Mouse (Mus musculus) B cell, adult 2 months (primary cell): ENCODE results near the gene Oip5.

Source experiments
- DNase-seq, 2 experiments: peaks; one replicate each; pipeline ENCODE4 v3.0.0; 2022

Gene Oip5

DNA sequence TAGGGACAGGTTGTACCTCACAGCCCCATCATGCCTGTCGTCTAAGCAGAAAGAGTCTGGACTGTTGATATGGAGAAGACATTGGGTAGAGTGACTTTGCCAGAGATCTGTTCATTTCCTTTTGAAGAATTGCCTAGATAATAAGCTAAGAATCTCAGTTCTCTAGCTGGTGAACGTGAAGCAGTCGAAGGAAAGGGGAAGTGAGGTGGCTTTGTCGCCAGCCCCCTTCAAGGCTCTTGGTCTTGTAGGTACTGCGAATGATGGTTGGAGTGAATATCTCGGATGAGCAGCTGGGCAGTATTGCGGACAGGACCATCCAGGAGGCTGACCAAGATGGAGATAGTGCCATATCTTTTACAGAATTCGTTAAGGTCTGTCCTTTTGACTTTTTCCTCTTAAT lies 34.0 kb downstream of the Oip5 start:
- no peak for DNase-seq

DNA sequence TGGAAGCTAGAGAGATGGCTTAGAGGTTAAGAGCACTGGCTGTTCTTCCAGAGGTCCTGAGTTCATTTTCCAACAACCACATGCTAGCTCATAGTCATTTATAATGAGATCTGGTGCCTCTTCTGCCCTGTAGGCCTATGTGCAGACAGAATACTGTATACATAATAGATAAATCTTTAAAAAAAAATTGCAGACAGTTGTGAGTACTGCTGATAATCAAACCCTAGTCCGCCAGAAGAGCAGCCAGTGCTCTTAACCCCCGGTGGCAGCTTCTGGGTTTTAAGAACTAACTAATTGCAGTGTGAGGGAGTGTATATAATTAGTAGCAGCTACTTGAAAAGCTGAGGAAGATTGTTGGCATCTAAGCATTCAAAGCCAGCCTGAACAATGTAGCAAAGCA lies 34.8 kb downstream of the Oip5 start:
- no peak for DNase-seq

GRCm38 (mm10) chr2:119581571-119581970 lies 36.7 kb downstream of the Oip5 start:
- DNase-seq = no peak

GRCm38 (mm10) chr2:119572471-119572870 lies 45.8 kb downstream of the Oip5 start:
- DNase-seq = no peak

- DNase-seq = no peak
Measured at GRCm38 (mm10) chr2:119566182-119566855, 52.0 kb downstream of the Oip5 start.

DNA sequence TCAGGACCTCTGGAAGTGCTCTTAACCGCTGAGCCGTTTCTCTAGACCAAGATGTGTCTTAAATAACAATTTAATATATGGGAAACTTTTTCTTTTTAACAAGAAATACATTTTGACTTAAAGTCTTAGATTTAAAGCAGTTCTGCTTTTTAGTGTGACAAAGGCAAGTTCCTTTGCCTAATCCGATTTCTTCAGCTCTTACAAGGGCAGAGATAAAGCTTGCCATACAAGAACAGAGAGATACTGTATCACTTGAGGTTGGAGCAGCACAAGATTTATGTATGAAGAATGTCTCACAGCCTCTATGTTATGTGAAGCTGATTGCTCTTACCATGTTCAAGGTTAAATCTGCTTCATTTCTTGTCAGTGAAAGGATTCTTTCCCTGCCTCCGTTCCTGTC lies 53.0 kb downstream of the Oip5 start:
- no peak for DNase-seq

DNA sequence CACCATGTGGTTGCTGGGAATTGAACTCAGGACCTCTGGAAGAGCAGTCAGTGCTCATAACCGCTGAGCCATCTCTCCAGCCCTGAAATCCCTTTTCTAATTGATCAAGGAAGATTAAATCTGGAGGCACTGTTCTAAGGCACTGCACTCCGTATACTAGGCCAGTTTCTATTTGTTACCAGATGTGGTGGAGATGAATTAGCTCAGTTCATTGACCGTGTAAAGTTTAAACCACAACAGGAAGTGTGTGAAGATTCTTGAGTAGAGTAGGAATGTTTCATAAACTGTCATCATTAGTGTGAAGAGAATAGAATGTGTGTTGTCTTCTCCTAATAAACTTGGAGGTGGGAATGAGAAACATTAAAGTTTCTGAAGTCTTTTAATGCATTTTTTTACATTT lies 56.5 kb downstream of the Oip5 start:
- DNase-seq = no peak
